Mouse (Mus musculus) cerebellum, postnatal 10 days (tissue): Measurements from ENCODE around the gene Morc3.

Experiments used
- DNase-seq, 2 experiments: peaks; one replicate each; pipeline ENCODE4 v3.0.0; 2021; ENCODE audit warnings: mixed read lengths in 2 of 2

The Morc3 gene

GRCm38 (mm10) chr16:93831627-93832395, at the start of gene Morc3:
TSS of gene Morc3 (plus strand) at chr16:93832121.
- peak; percentile 100 for DNase-seq

GRCm38 (mm10) chr16:93784175-93784574, 47.7 kb upstream of the Morc3 start:
- DNase-seq, result no peak

- peak; percentile 81 to 87 for DNase-seq
Measured at GRCm38 (mm10) chr16:93785805-93786204, 46.1 kb upstream of the Morc3 start.

GRCm38 (mm10) chr16:93788388-93788787, 43.5 kb upstream of the Morc3 start:
- no peak for DNase-seq

- DNase-seq, result no peak
Measured at GRCm38 (mm10) chr16:93788881-93789280, 43.0 kb upstream of the Morc3 start.

GRCm38 (mm10) chr16:93789971-93790755, 41.8 kb upstream of the Morc3 start:
- DNase-seq, result no peak

- DNase-seq, result no peak
Measured at GRCm38 (mm10) chr16:93792981-93793630, 38.8 kb upstream of the Morc3 start.

- DNase-seq, result no peak
Measured at GRCm38 (mm10) chr16:93794845-93795244, 37.1 kb upstream of the Morc3 start.

GRCm38 (mm10) chr16:93795391-93795790, 36.5 kb upstream of the Morc3 start:
- DNase-seq, result no peak

GRCm38 (mm10) chr16:93797021-93797840, 34.7 kb upstream of the Morc3 start:
- DNase-seq, result peak; percentile 81 to 84

GRCm38 (mm10) chr16:93797841-93798492, 34.0 kb upstream of the Morc3 start:
- peak; percentile 22 to 38 for DNase-seq

- DNase-seq, result no peak
Measured at GRCm38 (mm10) chr16:93798623-93799022, 33.3 kb upstream of the Morc3 start.

GRCm38 (mm10) chr16:93799071-93799470, 32.9 kb upstream of the Morc3 start:
- peak in 1 of 2 experiments; percentile 45 for DNase-seq

GRCm38 (mm10) chr16:93799936-93800335, 32.0 kb upstream of the Morc3 start:
- no peak for DNase-seq

GRCm38 (mm10) chr16:93807167-93807566, 24.8 kb upstream of the Morc3 start:
- DNase-seq, result no peak

GRCm38 (mm10) chr16:93807961-93808554, 23.9 kb upstream of the Morc3 start:
- DNase-seq, result no peak

- DNase-seq, result peak; percentile 37 to 48
Measured at GRCm38 (mm10) chr16:93815856-93816736, 15.8 kb upstream of the Morc3 start.

- DNase-seq, result no peak
Measured at GRCm38 (mm10) chr16:93816861-93817260, 15.1 kb upstream of the Morc3 start.

- DNase-seq, result no peak
Measured at GRCm38 (mm10) chr16:93817371-93817770, 14.6 kb upstream of the Morc3 start.

GRCm38 (mm10) chr16:93818691-93819324, 13.1 kb upstream of the Morc3 start:
- no peak for DNase-seq
